Mouse (Mus musculus) lung, postnatal 0 days (tissue): ENCODE measurements around the gene Cd1d1. TPM values are rescaled to one million over a fixed set of nuclear protein-coding genes. Genes with fewer than 3 reads are reported as not detected.
"Not testable (repeated sequence)": the region's sequence is repeated elsewhere in the genome, so short reads cannot be mapped to it uniquely, and the experiment has no call there.

Source experiments
- ATAC-seq: fragments of 200-750 bp; cut with Nextera tagmentation; 2 replicates; pipeline ENCODE4 v1.8.0; 2017; ENCODE audit warnings: moderate library complexity
- DNase-seq: peaks from one replicate; pipeline ENCODE4 v3.0.0-alpha.2; 2016; ENCODE audit warnings: low spot score
- H3K27ac ChIP-seq: fragments of 300-500 bp; sonication (generic); 2 replicates; pipeline ENCODE4 v1.5.1; 2014; ENCODE audit warnings: antibody characterized with exemption, mild to moderate bottlenecking, low read length, mixed read lengths
- H3K27me3 ChIP-seq: fragments of 300-500 bp; sonication (generic); replicated peaks from 2 replicates; pipeline ENCODE4 v1.6.1; 2014; ENCODE audit warnings: low read length, mixed read lengths; ENCODE audit not compliant: insufficient read depth
- H3K36me3 ChIP-seq: fragments of 300-500 bp; sonication (generic); 2 replicates; pipeline ENCODE4 v1.6.1; 2014; ENCODE audit warnings: low read length, mixed read lengths; ENCODE audit not compliant: insufficient read depth
- H3K4me1 ChIP-seq: fragments of 300-500 bp; sonication (generic); 2 replicates; pipeline ENCODE4 v1.6.1; 2014; ENCODE audit warnings: antibody characterized with exemption, low read depth, low read length, mixed read lengths; ENCODE audit not compliant: insufficient read depth
- H3K4me2 ChIP-seq: fragments of 300-500 bp; sonication (generic); replicated peaks from 2 replicates; pipeline ENCODE4 v1.6.1; 2014; ENCODE audit warnings: low read depth, mild to moderate bottlenecking, low read length, moderate library complexity, mixed read lengths
- H3K4me3 ChIP-seq: fragments of 300-500 bp; sonication (generic); 2 replicates; pipeline ENCODE4 v1.5.1; 2014; ENCODE audit warnings: low read depth, low read length
- H3K9ac ChIP-seq: fragments of 300-500 bp; sonication (generic); replicated peaks from 2 replicates; pipeline ENCODE4 v1.6.1; 2014; ENCODE audit warnings: low read depth, mild to moderate bottlenecking
- H3K9me3 ChIP-seq: fragments of 300-500 bp; sonication (generic); 2 replicates; pipeline ENCODE4 v1.6.1; 2016; ENCODE audit warnings: low read length, mixed read lengths
- CTCF ChIP-seq: IDR thresholded peaks from 2 replicates; pipeline ENCODE4 v1.5.1; 2016; ENCODE audit warnings: antibody characterized with exemption, mild to moderate bottlenecking
- EP300 ChIP-seq: IDR thresholded peaks from 2 replicates; pipeline ENCODE4 v1.6.1; 2016; ENCODE audit warnings: antibody characterized with exemption, mild to moderate bottlenecking, control low read depth
- WGBS: fragments of 180-500 bp; shearing (Covaris S2); extraction: QIAGEN DNeasy Blood & Tissue Kit; methylation state at CpG from one replicate; pipeline ENCODE4 v1.1.7; 2014; 5-methylcytosine and 5-hydroxymethylcytosine counted together
- polyA plus RNA-seq: library from polyadenylated mRNA; unstranded; fragments of >200 nt; fragmentation: Nextera tagmentation; extraction: Ambion mirVana; gene quantifications from 2 replicates; pipeline ENCODE4 v1.2.1, GENCODE M21; 2015

Gene Cd1d1
- polyA plus RNA-seq, 1 experiment from 2014 or later, result 20.0 TPM

DNA sequence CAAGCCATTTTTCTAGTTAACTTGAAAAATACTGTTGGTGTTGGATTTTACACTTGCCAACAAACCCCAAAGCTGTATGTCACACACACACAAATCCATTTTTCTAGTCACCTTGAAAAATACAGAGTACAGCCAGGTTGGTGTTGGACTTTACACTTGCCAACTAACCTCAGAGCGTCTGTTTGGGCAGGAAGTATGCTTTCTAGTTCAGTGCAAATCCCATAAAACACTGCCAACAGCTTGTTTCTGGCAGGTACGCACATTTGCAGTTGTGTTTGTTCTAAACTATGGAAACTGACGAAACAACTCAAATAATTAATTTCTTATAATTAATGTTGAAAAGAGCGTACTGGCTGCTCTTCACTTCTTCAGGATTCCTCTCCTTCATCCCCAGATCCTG is 3.1 kb downstream of the Cd1d1 start:
- Histone ChIP-seq H3K36me3 (no peaks in the 10 kb centered on the region), H3K4me1 (no peaks in the 10 kb centered on the region), H3K4me3 (no peak overlapping the region), H3K9me3 (no peaks in the 10 kb centered on the region), H3K4me2 (no peak overlapping the region), H3K9ac (no peak overlapping the region), H3K27ac (no peak overlapping the region), H3K27me3 (no peaks in the 10 kb centered on the region)
- WGBS, result 84% methylated on average over 4 of the region's 4 CpGs
- ATAC-seq (no peak), DNase-seq (no peak)
- TF ChIP-seq EP300 (no peak), CTCF (no peak)

DNA sequence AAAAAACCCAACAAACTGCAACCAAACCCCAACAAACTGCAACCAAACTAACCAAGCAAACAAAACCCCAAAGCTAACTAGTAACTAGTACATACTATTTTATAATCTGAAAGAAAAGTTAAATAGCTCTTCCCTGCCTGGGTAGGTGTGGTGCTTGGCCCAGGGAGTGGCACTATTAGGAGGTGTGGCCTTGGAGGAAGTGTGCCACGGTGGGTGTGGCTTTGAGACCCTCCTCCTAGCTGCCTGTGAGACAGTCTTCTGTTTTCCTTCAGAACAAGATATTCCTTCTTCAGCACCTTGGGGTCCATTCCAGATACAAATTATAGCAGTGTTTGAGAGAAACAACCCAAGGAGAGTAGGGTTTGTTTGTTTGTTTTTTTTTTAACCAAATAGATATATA is 3.9 kb downstream of the Cd1d1 start:
- WGBS, result 64% methylated on average over 1 of the region's 1 CpGs
- Histone ChIP-seq H3K27me3 (no peaks in the 10 kb centered on the region), H3K4me3 (no peak overlapping the region), H3K4me2 (no peak overlapping the region), H3K9me3 (no peaks in the 10 kb centered on the region), H3K4me1 (no peaks in the 10 kb centered on the region), H3K9ac (no peak overlapping the region), H3K36me3 (no peaks in the 10 kb centered on the region), H3K27ac (no peak overlapping the region)
- DNase-seq (no peak), ATAC-seq (no peak)
- no peak for TF ChIP-seq EP300
- TF ChIP-seq CTCF, result no peak

DNA sequence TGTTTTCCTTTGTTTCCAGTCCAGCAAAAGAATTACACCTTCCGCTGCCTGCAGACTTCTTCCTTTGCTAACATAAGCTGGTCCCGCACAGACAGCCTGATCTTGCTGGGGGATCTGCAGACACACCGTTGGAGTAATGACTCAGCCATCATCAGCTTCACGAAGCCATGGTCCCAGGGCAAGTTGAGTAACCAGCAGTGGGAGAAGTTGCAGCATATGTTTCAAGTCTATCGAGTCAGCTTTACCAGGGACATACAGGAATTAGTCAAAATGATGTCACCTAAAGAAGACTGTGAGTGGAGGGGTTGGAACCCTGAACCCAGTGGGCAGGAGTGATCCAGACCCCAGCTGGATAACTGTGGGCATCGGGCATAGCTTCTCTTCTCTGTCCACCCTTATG is 12.3 kb downstream of the Cd1d1 start:
- H3K9ac ChIP-seq, result peak overlapping the region; percentile 34; the same call in 1 of the 2 replicates
- not testable (repeated sequence) for H3K4me1 ChIP-seq, ATAC-seq

DNA sequence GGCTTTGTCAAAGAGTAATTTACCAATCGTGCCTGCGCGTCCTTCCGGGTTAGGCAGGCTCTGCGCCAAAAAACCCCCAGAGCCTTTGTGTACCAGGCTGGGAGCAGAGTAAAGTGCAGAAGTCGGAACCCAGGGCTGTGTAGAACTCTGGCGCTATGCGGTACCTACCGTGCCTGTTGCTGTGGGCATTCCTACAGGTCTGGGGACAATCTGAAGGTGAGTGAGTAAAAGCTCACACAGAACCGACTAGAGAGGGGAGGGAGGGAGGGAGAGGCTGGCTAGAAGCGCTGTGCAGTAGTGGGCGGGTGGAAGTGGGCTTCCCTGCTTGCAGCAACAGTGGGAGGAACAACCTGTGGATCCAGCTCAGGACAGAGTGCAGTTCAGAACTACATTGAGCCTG is 12.8 kb downstream of the Cd1d1 start:
- Histone ChIP-seq H3K9ac (peak overlapping the region; percentile 34), H3K4me3 (peak overlapping the region; percentile 24), H3K27me3 (no peaks in the 10 kb centered on the region), H3K36me3 (no peaks in the 10 kb centered on the region), H3K27ac (no peak overlapping the region), H3K9me3 (no peaks in the 10 kb centered on the region), H3K4me2 (peak overlapping the region; percentile 59), H3K4me1 (no peaks in the 10 kb centered on the region)
- ATAC-seq (no peak; the same call in 1 of the 2 replicates), DNase-seq (peak; percentile 22)
- WGBS, result 16% methylated on average over 12 of the region's 12 CpGs
- TF ChIP-seq CTCF (no peak), EP300 (no peak)

More for the DNA sequence above, 12.3 kb downstream of the Cd1d1 start:
- Histone ChIP-seq H3K4me3 (peak overlapping the region; percentile 24; the same call in 1 of the 2 replicates), H3K4me2 (peak overlapping the region; percentile 59)
- H3K9me3 ChIP-seq, H3K36me3 ChIP-seq, H3K27me3 ChIP-seq, DNase-seq, H3K27ac ChIP-seq: not testable (repeated sequence)
- 45% methylated on average over 6 of the region's 6 CpGs for WGBS

DNA sequence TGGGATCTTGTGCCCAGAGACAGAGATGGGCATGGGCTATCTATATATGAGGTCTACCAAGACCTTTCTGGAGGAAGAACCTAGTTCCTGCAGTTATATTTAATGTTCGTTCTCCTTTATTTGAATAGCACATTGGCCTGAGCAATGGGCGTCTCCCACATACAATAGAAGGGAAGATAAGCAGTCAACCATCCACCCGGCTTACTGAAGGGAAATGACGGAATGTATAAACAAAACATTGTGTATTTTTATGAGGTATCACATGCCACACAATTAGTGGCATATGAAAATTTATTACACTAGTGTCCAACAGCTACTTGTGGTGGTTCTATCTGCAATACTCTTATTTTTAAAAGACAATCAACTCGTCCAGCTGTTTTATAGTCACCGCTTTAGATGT is 15.9 kb downstream of the Cd1d1 start:
- H3K4me2 ChIP-seq, result no peak overlapping the region
- no peaks in the 10 kb centered on the region for H3K9me3 ChIP-seq
- WGBS, result 53% methylated on average over 6 of the region's 6 CpGs
- ATAC-seq (peak; percentile 69), DNase-seq (peak; percentile 55)
- H3K27me3 ChIP-seq, result no peaks in the 10 kb centered on the region
- no peak overlapping the region for H3K9ac ChIP-seq
- no peak overlapping the region for H3K27ac ChIP-seq
- H3K4me3 ChIP-seq, result no peak overlapping the region
- no peak for TF ChIP-seq CTCF
- TF ChIP-seq EP300, result peak; percentile 77
- H3K4me1 ChIP-seq, result no peaks in the 10 kb centered on the region
- H3K36me3 ChIP-seq, result no peaks in the 10 kb centered on the region

DNA sequence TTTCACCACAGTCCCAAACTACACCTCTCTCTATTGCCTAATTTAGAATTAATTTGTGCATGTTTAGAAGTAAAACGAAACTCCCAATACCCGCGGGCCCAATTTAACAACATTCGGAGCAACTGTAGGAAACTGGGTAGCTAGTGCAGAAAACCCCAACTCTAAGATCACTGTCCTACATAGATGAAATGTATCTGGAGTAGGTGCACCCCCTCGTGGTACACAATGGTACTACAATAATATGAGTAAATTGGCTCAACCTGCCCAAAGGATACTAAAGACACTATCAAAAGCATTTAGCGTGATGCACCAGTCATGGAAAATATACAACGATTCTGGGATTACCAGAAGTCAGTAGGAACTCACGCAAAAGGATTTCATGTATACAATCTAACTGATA is 22.7 kb downstream of the Cd1d1 start:
- Histone ChIP-seq H3K4me2 (no peak overlapping the region), H3K4me1 (no peaks in the 10 kb centered on the region), H3K36me3 (no peaks in the 10 kb centered on the region), H3K27ac (no peak overlapping the region), H3K9ac (no peak overlapping the region), H3K4me3 (no peak overlapping the region), H3K27me3 (no peaks in the 10 kb centered on the region), H3K9me3 (no peaks in the 10 kb centered on the region)
- no peak for ATAC-seq
- peak; percentile 88 for TF ChIP-seq CTCF
- no peak for TF ChIP-seq EP300
- WGBS, result 12% methylated on average over 8 of the region's 8 CpGs
- peak; percentile 71 for DNase-seq

DNA sequence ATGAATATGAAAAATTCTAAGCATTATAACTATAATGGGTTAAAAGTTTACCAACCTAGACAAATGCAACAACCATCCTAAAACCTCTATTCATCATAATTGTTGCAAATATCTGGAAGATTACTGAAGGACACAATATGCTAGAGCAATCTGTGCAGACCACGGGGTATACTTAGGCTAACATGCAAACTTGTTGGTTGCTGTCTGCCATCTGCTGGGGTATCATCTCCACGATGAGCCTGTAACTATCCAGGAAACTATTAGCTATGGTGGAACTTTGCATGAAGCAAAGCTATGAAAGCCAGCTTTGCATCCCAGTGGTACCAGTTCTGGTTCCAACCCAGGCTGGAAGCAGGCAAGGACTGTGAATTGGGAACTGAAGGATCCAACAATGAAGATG is 24.1 kb downstream of the Cd1d1 start:
- TF ChIP-seq CTCF (0 out of 2 replicates have a peak, but pooled peaks have one; percentile 9), EP300 (no peak)
- no peaks in the 10 kb centered on the region for H3K4me1 ChIP-seq
- H3K9ac ChIP-seq, result no peak overlapping the region
- DNase-seq, result no peak
- H3K27ac ChIP-seq, result no peak overlapping the region
- H3K27me3 ChIP-seq, result no peaks in the 10 kb centered on the region
- 72% methylated on average over 2 of the region's 2 CpGs for WGBS
- H3K4me3 ChIP-seq, result no peak overlapping the region
- H3K36me3 ChIP-seq, result no peaks in the 10 kb centered on the region
- no peak overlapping the region for H3K4me2 ChIP-seq
- H3K9me3 ChIP-seq, result no peaks in the 10 kb centered on the region
- no peak for ATAC-seq
